Mouse (Mus musculus) thymus, adult 2 months (tissue): ENCODE data around the gene Plekhg2.

Source experiments
- CTCF ChIP-seq: fragments of 200-500 bp; IDR thresholded peaks from 2 replicates; pipeline ENCODE4 v1.5.1; 2012; ENCODE audit warnings: mild to moderate bottlenecking, control low read depth, low read length, moderate library complexity, borderline replicate concordance; ENCODE audit not compliant: control insufficient read depth, poor library complexity, insufficient read depth; ENCODE audit errors: extremely low read depth
- POLR2A ChIP-seq: fragments of 200-500 bp; IDR thresholded peaks from 2 replicates; pipeline ENCODE4 v1.6.1; 2012; ENCODE audit warnings: mild to moderate bottlenecking, low read length, control low read depth, moderate library complexity; ENCODE audit not compliant: control insufficient read depth, poor library complexity, insufficient read depth; ENCODE audit errors: extremely low read depth

DNA sequence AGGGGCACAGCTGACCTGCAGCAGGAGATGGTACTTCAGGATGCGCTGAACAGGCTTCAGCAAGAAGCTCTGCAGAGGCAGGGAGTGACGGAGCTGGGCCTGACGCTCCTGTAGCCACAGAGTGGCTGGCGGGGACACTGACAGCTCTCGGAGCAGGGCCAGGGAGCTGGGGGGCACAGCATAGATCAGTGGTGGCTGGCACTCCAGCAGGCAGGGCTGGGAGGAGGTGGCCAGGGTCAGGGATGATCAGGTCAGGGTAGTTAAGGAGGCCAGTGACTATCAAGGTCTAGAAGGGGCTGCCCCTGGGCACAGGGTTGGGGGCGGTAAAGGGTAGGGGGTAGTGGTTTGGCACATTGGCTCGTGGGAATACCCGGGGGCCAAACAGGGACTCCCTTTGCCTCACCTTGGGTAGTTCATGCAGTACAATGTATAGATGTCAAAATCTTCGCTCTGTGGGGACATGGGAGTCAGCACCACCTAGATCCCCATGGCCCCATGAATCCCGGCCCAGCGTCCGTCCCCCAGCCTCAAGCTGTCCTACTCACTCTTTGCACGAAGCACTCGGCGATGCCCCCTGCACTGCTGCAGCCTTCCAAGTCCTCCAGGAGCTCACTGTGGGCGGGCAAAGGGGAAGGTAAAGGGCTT, 4.0 kb downstream of the Plekhg2 start:
- no peak for TF ChIP-seq POLR2A
- no peak for TF ChIP-seq CTCF
